Mouse (Mus musculus): ENCODE data around the gene Adk. TPM values are rescaled to one million over a fixed set of nuclear protein-coding genes. Genes with fewer than 3 reads are reported as not detected.

Adk gene
- polyA plus RNA-seq, 2 experiments, result 56.9 to 180 TPM

DNA sequence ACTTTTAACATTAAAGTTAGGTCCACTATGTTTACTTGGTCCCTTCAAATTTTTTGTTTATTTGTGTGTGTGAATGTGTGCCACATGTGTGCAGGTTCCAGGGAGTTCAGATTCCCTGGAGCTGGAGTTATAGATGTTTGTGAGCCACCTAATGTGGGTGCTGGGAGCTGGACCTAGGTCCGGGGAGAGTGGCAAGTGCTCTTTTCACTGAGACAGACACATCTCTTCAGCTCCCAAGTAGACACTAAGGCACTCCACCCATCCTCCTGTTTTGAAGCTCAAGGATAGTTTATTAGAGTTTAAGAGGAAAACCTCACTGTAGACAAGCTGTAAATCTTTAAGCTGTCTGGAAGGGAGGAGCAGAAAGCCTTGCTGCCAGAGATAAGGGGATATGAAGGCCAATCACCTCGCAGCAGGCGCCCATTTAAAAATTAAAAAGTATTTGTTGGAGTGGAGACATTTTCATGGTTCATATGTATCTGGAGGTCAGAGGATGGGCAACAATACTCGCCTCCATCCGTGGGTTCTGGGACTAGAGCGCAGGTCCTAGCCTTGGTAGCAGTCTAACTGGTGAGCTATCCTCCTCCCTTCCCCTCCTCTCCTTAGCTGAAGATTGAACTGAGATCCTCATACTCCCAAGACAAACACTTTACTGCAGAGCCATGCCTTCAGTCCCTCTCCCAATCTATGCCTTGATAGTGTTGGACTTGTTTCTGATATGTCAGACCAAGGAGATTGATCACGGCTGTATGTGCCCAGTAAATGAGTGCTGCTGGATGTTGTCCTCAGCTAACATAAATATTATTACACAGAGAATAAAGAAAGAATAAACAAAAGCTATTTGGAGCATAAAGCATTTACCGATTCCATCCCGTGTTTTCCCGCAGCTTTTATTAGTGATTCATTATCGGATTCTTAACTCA is 22.3 kb downstream of the Adk start:
- Histone ChIP-seq H3K27ac (peak overlapping the region; percentile 86), H3K4me2 (ENCODE audit: low read depth) (peak overlapping the region; percentile 95), H3K36me3 (replicated peaks; ENCODE audit: control insufficient read depth, insufficient read depth, low read depth) (no peaks in the 10 kb centered on the region), H3K4me1 (replicated peaks; ENCODE audit: control insufficient read depth in 2 of 2, insufficient read depth in 2 of 2, low read length in 1 of 2) (peaks cover 42 to 48% of the 10 kb centered on the region in 2 experiments), H3K9me3 (ENCODE audit: control insufficient read depth, low read length) (no peaks in the 10 kb centered on the region), H3K4me3 (ENCODE audit: insufficient read depth in 1 of 2, low read depth in 2 of 2, low read length in 2 of 2) (peak overlapping the region; percentile 54 to 60), H3K9ac (replicated peaks) (peak overlapping the region; percentile 80), H3K27me3 (ENCODE audit: control insufficient read depth, insufficient read depth, low read length) (no peaks in the 10 kb centered on the region)
- ATAC-seq (ENCODE audit: insufficient read depth) (peak; percentile 36; the same call in 1 of the 2 replicates), DNase-seq (ENCODE audit: low read depth in 3 of 3, low spot score in 3 of 3) (peak; percentile 60 to 67 (median 66))
- 21% methylated on average over 11 of the region's 11 CpGs for WGBS (ENCODE audit: insufficient replicate concordance)
- peak; percentile 70 for TF ChIP-seq EP300 (IDR thresholded peaks at IDR 0.05; ENCODE audit: low read depth)
- TF ChIP-seq CTCF (IDR thresholded peaks at IDR 0.05; ENCODE audit: low read depth), result no peak

DNA sequence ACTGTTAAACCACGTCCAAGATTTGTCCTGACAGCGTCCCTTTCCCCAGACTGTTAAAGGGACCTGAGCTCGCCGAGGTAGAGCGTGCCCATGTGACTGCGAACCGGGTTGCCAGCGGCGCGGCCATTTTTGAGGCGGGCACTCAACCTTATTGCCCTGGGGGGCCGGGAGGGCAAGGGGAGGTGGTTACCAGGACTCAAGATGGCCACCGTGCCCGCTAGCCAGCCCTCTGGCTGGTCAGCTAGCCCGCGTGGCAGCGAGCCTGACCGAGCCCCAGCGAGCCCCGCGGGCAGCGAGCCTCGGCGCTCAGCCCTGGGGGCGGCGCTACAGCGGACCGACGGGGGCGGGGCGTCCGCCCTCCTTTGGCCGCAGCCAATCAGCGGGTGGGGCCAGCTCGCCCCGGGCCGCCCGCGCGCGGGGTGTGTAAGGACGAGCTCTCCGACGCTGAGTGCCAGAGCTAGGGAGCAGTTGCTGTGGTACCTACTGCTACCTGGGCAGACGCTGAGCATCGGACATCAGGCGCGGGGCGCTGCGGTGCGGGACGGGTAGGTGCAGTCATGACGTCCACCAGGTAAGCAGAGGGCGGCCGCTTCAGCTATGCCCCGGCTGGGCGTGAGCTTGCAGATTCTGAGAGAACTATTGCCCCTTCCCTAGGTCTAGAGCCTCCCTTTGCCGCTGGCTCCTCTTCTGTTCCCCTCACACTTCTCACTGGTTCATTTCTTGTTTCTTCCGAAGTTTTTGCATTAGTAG is 23.6 kb downstream of the Adk start:
- H3K4me2 ChIP-seq (ENCODE audit: low read depth), result peak overlapping the region; percentile 95
- H3K36me3 ChIP-seq (replicated peaks; ENCODE audit: control insufficient read depth, insufficient read depth, low read depth), result no peaks in the 10 kb centered on the region
- ATAC-seq (ENCODE audit: insufficient read depth) (peak; percentile 93), DNase-seq (ENCODE audit: low read depth in 3 of 3, low spot score in 3 of 3) (peak; percentile 84 to 86 (median 85))
- peaks cover 40 to 42% of the 10 kb centered on the region in 2 experiments for H3K4me1 ChIP-seq (replicated peaks; ENCODE audit: control insufficient read depth in 2 of 2, insufficient read depth in 2 of 2, low read length in 1 of 2)
- peak overlapping the region; percentile 80 for H3K9ac ChIP-seq (replicated peaks)
- TF ChIP-seq CTCF (IDR thresholded peaks at IDR 0.05; ENCODE audit: low read depth) (peak; percentile 25; the same call in 1 of the 2 replicates), EP300 (IDR thresholded peaks at IDR 0.05; ENCODE audit: low read depth) (no peak)
- peak overlapping the region; percentile 60 to 80 for H3K4me3 ChIP-seq (ENCODE audit: insufficient read depth in 1 of 2, low read depth in 2 of 2, low read length in 2 of 2)
- H3K9me3 ChIP-seq (ENCODE audit: control insufficient read depth, low read length), result no peaks in the 10 kb centered on the region
- H3K27me3 ChIP-seq (ENCODE audit: control insufficient read depth, insufficient read depth, low read length), result no peaks in the 10 kb centered on the region
- H3K27ac ChIP-seq, result peak overlapping the region; percentile 86
- WGBS (ENCODE audit: insufficient replicate concordance), result 0% methylated on average over 59 of the region's 59 CpGs

DNA sequence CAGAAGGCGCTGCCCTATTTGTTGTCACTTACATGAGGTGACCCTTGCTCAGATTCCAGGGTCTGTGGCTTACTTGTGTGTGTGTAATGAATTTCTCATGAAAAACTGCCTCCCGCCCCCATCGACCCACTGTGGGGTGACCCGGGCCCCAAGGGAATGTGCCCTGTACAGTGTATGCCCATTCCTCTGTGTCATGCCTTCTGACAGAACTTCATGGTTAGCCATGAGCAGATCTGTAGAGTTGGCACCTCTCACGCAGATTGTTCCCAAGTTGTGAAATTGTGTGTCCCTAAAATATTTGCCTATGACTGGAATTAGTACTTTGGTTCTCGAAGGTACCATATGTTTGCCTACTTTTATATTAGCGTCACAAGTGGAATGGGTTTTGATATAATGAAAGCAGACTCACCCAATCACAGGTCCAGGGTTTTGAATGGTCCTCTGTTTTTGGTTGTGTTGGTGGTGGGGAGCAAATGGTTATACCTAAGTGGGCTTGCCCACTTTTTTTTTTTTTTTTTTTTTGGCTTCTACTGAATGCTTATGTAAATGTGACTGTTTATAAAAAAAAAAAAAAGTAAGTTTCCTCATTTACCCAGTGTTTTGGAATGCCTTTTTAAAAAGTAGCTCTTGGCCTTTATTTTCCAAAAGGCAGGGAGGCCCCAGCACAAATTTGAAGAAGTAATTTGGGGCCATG is 24.3 kb downstream of the Adk start:
- Histone ChIP-seq H3K9ac (replicated peaks) (peak overlapping the region; percentile 75), H3K36me3 (replicated peaks; ENCODE audit: control insufficient read depth, insufficient read depth, low read depth) (no peaks in the 10 kb centered on the region), H3K27ac (peak overlapping the region; percentile 46), H3K9me3 (ENCODE audit: control insufficient read depth, low read length) (no peaks in the 10 kb centered on the region), H3K4me1 (replicated peaks; ENCODE audit: control insufficient read depth in 2 of 2, insufficient read depth in 2 of 2, low read length in 1 of 2) (peaks cover 40 to 42% of the 10 kb centered on the region in 2 experiments), H3K4me3 (ENCODE audit: insufficient read depth in 1 of 2, low read depth in 2 of 2, low read length in 2 of 2) (peak overlapping the region; percentile 60 to 80), H3K4me2 (ENCODE audit: low read depth) (peak overlapping the region; percentile 95), H3K27me3 (ENCODE audit: control insufficient read depth, insufficient read depth, low read length) (no peaks in the 10 kb centered on the region)
- TF ChIP-seq EP300 (IDR thresholded peaks at IDR 0.05; ENCODE audit: low read depth), result no peak
- 22% methylated on average over 7 of the region's 7 CpGs for WGBS (ENCODE audit: insufficient replicate concordance)
- no peak for DNase-seq (ENCODE audit: low read depth in 3 of 3, low spot score in 3 of 3)
- peak; percentile 14; the same call in 1 of the 2 replicates for ATAC-seq (ENCODE audit: insufficient read depth)

DNA sequence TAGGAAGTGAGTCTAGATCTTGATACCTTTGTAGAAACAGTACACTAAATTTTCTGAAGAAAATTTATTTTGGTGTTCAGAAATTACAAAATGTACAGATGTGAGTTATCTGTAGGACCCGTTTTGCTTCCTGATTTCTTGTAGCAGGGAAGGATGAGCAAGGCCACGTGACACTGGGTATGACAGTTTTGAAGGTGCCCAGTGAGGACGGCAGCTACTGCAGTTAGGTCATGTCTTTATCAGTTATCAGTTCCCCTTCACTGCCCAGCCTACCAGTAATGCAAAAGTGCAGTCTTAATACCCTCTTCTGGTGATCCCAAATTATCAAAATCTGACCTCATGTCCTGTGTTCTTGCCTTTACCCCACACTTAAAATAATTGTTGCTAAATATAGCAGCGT is 25.6 kb downstream of the Adk start:
- H3K9me3 ChIP-seq (ENCODE audit: control insufficient read depth, low read length), result no peaks in the 10 kb centered on the region
- peak overlapping the region in 1 of 2 experiments; percentile 60; a peak in 2 of 4 replicates for H3K4me3 ChIP-seq (ENCODE audit: insufficient read depth in 1 of 2, low read depth in 2 of 2, low read length in 2 of 2)
- ATAC-seq (ENCODE audit: insufficient read depth), result no peak
- H3K27me3 ChIP-seq (ENCODE audit: control insufficient read depth, insufficient read depth, low read length), result no peaks in the 10 kb centered on the region
- DNase-seq (ENCODE audit: low read depth in 3 of 3, low spot score in 3 of 3), result peak in 2 of 3 experiments; percentile 51 to 52
- peaks cover 39 to 40% of the 10 kb centered on the region in 2 experiments for H3K4me1 ChIP-seq (replicated peaks; ENCODE audit: control insufficient read depth in 2 of 2, insufficient read depth in 2 of 2, low read length in 1 of 2)
- H3K36me3 ChIP-seq (replicated peaks; ENCODE audit: control insufficient read depth, insufficient read depth, low read depth), result no peaks in the 10 kb centered on the region
- peak overlapping the region; percentile 95 for H3K4me2 ChIP-seq (ENCODE audit: low read depth)
- H3K27ac ChIP-seq, result no peak overlapping the region
- no peak overlapping the region for H3K9ac ChIP-seq (replicated peaks)
- WGBS (ENCODE audit: insufficient replicate concordance), result 16% methylated on average over 4 of the region's 4 CpGs
- TF ChIP-seq EP300 (IDR thresholded peaks at IDR 0.05; ENCODE audit: low read depth), result no peak
- no peak for TF ChIP-seq CTCF (IDR thresholded peaks at IDR 0.05; ENCODE audit: low read depth)

Measured in liver, embryonic 14.5 days (tissue).